Mouse (Mus musculus): Measurements from ENCODE around the gene Tbc1d10c.
"Not testable (repeated sequence)": the region's sequence is repeated elsewhere in the genome, so short reads cannot be mapped to it uniquely, and the experiment has no call there.

Gene Tbc1d10c

DNA sequence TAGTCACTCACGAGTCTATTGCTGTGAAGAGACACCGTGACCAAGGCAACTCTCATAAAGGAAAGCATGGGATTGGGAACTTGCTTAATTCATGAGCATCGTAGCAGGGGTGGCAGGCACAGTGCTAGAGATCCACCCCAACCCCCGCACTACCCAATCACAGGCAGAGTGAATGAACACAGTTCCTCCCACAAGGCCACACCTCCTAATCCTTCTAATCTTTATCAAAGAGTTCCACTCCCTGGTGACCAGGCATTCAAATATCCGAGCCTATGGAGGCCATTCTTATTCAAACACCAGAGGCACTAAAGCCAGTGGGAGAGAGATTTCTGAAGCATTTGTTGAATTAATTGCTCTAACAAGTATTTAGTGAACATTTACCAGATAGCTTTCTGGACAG, 45.1 kb downstream of the Tbc1d10c start:
- DNase-seq (ENCODE audit: low read depth, low spot score), result no peak

DNA sequence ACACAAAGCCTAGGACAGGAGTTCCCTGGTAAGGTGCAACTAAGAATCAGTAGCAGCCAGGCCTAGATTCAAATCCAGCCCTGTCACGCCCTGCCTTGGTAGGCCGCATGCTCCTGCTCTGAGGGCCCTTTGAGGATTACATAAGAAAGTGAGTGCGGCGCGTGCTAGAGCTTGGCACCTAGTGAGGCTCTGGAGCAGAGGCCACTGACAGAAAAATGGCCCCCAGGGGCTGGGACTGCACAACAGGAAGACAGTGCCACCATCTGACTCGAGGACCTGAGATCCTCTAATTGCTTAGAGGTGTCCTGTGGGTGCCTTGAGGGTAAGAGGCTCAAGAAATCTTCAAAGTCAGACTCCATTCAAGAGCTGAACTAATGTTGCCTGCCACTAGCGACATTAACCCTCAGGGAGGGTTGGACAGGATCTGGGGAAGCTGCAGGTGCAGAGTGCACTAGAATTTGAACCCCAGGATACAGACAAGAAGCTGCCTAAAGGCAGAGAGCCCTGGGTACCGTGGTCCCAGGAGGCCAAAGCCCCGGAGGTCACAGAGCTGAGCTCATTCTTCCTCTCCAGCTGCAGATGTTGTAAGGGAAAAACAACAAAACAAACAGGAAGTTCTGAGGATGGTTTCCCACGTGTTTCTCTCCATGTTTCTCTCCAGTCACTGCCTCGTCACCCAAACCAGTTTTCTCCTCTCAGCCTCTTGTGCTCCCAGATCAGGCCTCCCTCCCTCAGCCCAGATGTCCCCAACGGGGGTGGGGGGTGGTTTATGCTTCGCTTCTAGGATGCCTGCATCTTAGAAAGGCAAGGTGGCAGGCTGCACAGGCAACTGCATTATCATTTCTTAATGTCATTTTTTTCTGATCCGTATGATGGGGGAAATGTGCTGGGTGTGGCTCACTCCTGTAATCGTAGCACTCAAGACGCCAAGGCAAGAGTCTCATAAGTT, 46.3 kb downstream of the Tbc1d10c start:
- no peak for DNase-seq (ENCODE audit: low read depth, low spot score)

DNA sequence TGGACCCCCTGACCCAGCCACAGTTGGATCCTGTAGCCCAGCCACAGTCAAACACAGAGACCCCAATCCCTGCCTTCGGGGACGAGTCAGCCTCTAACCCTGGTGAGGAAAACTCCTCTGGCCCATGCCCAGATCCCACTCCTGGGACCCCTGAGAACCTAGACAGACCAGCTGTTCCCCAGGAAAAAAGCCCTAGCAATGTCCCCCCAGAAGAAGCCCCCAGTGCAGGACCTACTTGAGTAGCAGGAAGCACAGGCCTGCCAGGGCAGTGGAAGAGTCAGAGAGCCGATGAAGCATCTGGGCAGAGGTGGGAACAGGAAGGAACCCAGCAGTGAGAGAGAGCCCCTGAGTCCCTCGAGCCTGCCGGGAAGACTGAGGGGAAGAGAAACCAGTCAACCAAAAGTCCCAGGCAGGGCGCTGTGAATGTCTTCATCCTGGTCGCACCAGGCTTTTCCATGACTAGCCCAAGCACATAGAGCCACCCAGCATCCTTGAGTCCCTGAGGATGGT, 47.3 kb downstream of the Tbc1d10c start, which contains the start of gene Cabp4:
Gene Cabp4 (minus strand): TSS at position 275 of the 510 bp plus-strand sequence.
- no peak for DNase-seq (ENCODE audit: low read depth, low spot score)

DNA sequence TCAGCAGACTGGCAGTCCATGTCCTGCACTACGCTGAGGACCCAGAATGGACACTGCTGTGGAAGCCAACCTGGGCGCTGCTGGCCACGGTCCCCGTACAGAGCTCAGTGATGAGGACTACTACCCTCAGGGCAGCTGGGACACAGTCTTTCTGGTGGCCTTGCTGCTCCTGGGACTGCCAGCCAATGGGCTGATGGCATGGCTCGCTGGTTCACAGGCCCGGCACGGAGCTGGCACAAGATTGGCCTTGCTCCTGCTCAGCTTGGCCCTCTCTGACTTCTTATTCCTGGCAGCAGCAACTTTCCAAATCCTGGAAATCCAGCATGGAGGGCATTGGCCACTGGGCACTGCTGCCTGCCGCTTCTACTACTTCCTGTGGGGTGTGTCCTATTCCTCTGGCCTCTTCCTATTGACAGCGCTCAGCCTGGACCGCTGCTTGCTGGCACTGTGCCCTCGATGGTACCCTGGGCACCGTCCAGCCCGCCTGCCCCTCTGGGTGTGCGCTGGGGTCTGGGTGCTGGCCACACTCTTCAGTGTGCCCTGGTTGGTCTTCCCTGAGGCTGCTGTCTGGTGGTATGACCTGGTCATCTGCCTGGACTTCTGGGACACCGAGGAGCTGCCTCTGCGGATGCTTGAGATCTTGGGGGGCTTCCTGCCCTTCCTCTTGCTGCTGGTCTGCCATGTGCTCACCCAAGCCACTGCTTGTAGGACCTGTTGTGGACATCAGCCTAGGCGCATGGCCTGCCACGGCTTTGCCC, 48.5 kb downstream of the Tbc1d10c start:
- DNase-seq (ENCODE audit: low read depth, low spot score), result no peak

DNA sequence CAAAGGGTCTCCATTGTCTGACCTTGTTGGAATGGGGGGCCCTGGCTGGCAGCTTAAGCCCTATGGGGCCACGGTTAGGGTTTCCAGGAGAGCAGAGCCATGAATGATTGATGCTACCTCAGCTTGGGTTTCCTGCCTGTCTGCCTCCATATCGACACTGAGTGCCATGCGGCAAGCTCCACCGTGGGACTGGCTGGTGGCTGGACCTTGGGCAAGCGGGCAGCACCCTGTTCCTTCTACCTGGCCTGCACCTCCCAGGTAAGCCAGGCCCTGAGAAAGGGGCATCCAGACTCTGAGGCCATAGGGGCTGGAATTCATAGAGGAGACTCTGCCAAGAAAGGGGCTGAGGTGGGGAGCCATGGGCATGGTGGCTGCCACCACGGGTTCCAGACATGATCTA, 50.9 kb downstream of the Tbc1d10c start:
- DNase-seq (ENCODE audit: low read depth, low spot score), result no peak

DNA sequence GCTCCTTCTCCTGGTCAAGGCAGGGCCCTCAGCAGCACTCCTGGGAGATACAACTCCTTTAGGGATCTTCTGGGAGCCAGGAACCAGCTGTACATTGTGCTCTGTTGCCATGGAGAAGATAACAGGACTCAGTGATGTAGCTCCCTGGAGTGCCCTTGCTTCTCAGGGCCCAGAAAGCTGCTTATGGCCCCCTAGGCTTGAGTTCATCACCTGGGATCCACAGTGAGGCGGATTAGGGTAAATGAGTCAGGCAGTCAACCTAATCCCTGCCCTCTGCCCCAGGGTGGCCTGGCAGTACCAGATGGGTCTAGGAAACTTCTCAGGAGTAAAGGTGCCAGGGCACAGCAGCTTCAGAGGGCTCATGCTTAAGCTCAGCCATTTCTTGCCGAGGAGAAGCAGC, 51.6 kb downstream of the Tbc1d10c start, which contains the start of gene Gpr152:
Gene Gpr152 (plus strand): TSS at position 342 of the 400 bp plus-strand sequence.
- DNase-seq (ENCODE audit: low read depth, low spot score), result no peak

DNA sequence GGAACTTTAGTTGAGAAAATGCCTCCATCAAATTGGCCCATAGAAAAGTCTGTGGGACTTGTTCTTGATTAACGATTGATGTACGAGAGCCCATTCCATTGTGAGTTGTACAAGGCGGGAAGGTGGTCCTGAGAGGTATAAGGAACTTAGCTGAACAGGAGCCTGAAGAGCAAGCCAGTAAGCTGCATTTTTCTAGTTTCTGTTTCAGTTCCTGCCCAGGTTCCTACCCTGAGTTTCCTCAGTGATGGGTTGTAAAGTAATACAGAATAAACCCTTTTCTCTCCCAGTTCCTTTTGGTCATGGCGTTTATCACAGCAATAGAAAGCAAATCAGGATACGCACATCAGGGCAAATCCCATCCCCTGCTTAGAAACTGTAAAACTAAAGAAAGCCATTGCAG, 53.2 kb downstream of the Tbc1d10c start:
- no peak for DNase-seq (ENCODE audit: low read depth, low spot score)

DNA sequence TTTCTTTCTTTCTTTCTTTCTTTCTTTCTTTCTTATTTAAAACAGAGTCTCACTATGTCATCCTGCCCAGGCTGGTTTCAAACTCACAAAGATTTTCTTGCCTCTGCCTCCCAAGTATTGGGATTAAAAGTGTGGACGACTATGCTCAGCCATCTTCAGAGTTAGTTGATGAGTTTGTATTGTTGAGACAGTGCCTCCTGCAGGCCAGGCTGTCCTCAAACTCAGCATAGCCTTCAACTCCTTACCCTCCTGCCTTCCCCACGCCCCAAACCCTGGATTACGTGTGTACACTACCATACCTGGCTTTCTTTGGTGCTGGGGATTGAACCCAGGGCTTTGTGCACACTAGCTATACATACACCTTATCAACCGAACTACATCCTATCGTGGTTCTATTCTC, 54.6 kb downstream of the Tbc1d10c start:
- no peak for DNase-seq (ENCODE audit: low read depth, low spot score)

DNA sequence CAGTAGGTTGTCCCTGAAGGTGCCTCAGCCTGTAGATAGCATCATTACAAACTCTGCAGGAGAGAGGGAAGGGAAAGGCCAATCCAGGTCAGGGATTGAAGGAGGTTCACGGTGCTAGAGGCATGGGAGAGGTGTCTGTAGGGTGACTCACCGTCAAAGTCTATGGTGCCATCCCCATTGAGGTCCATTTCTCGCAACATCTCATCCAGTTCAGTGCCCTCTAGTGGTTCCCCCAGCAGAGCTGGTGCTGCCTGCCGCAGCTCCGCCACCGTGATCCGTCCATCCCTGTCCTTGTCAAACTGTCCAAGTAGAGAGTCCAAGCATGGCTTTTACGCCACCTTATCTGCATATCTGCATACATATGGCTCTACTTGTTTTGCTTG, 55.1 kb downstream of the Tbc1d10c start:
- DNase-seq (ENCODE audit: low read depth, low spot score), result not testable (repeated sequence)

DNA sequence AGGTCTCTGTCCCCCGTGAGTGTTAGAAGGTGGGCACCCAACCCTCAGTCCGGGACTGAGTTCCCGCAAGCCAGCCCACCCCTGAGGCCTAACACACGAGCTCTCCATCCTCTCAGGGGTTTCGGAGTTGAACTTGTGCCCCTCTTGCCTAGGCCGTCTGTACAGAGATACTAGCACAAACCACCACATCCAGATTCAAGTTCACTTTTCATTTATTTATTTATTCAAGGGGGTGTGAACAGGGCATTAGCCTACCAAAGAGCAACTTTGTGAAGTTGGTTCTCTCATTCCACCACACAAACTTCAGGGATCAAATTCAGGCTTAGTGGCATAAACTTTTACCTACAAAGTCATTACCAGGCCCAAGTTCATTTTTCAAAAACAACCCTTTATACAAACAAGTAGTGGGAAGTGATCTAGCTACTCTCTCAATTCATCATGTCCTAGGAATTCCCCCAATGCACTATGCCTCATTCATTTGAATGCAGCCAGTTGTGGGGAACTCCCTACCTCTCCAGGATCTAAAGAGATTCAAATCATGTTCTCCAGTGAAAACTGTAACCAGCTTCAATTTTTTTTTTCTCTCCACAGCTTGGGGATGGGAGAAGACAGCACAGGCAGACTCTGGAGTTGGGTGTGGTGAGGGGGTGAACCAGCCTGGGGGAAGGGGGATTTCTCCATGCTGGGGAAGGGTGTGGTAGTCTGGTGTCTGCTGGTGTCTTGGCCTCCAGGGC, 55.7 kb downstream of the Tbc1d10c start:
- DNase-seq (ENCODE audit: low read depth, low spot score), result not testable (repeated sequence)

DNA sequence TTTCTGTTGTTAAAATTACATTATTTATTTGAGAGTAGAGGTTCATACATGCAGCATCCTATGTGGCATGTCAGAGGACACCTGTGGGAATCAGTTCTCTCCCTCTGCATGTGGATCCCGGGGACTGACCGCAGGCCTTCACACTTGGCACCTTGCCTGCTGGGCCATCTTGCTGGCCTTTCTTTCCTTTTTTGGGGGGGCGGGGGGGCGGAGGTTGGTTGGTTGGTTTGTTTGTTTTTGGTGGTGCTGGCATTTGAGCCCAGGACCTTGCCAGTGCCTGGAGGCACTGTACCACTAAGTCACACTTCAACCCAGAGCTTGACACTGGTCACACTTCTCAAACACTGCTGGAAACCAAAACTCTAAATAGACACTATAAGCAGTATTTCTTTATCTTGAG, 56.7 kb downstream of the Tbc1d10c start:
- no peak for DNase-seq (ENCODE audit: low read depth, low spot score)

Measured in c-Kit-negative CD71-positive TER-119-positive erythroid progenitor cells, embryonic 14.5 days (primary cell).